In genomic region chr1:138385156-138385841, GRCm38 (mm10) we compare ENCODE assay signal across 8 mouse cellular contexts.
DNase-seq lines count a peak whose midpoint lies in the region; ATAC-seq and TF ChIP-seq lines count a peak whose summit lies in the region.

No protein-coding gene starts in this region.

- H3K4me1 ChIP-seq in hindbrain, embryonic 16.5 days (ENCODE audit: control insufficient read depth, insufficient read depth, low read depth, low read length) = peaks cover 6% of the 10 kb centered on the region
- peaks cover 27% of the 10 kb centered on the region for H3K4me1 ChIP-seq in neural tube, embryonic 13.5 days (replicated peaks)

- peak; percentile 7 to 15 for DNase-seq in layer of hippocampus, postnatal 10 days (ENCODE audit: low spot score in 2 of 2)
- no peak for DNase-seq in layer of hippocampus, adult 9-10 months (ENCODE audit: low spot score)
- peak; percentile 66 for DNase-seq in embryo, embryonic 11 days
- no peak for DNase-seq in urinary bladder, postnatal 10 days (ENCODE audit: low spot score)
- no peak for DNase-seq in layer of hippocampus, adult 2 months (ENCODE audit: low spot score in 2 of 2)
- no peak for DNase-seq in c-Kit-positive CD71-positive TER-119-positive erythroid progenitor cells, embryonic 14.5 days (ENCODE audit: low spot score)

- peak overlapping the region; percentile 51 for H3K4me2 ChIP-seq in hindbrain, embryonic 16.5 days (ENCODE audit: low read length)
- H3K4me2 ChIP-seq in neural tube, embryonic 13.5 days = peak overlapping the region; percentile 53

- no peaks in the 10 kb centered on the region for H3K27me3 ChIP-seq in hindbrain, embryonic 16.5 days (replicated peaks; ENCODE audit: control insufficient read depth, insufficient read depth, low read length)
- 0 out of 2 replicates have a peak, but pooled peaks cover 9% of the 10 kb centered on the region for H3K27me3 ChIP-seq in neural tube, embryonic 13.5 days

- WGBS in hindbrain, embryonic 16.5 days = 27% methylated on average over 19 of the region's 19 CpGs
- WGBS in neural tube, embryonic 13.5 days = 5% methylated on average over 19 of the region's 19 CpGs

- H3K4me3 ChIP-seq in hindbrain, embryonic 16.5 days (ENCODE audit: low read length) = peak overlapping the region; percentile 16; the same call in 1 of the 2 replicates
- peak overlapping the region; percentile 25 for H3K4me3 ChIP-seq in neural tube, embryonic 13.5 days
- no peak overlapping the region for H3K4me3 ChIP-seq in layer of hippocampus, adult 2 months

- TF ChIP-seq CTCF in layer of hippocampus, adult 2 months (conservative IDR thresholded peaks at IDR 0.05) = no peak

- H3K27ac ChIP-seq in hindbrain, embryonic 16.5 days (ENCODE audit: low read depth, low read length) = peak overlapping the region; percentile 39; the same call in 1 of the 2 replicates
- H3K27ac ChIP-seq in neural tube, embryonic 13.5 days (replicated peaks) = peak overlapping the region; percentile 52
- H3K27ac ChIP-seq in layer of hippocampus, adult 2 months = no peak overlapping the region

- no peaks in the 10 kb centered on the region for H3K36me3 ChIP-seq in hindbrain, embryonic 16.5 days (ENCODE audit: control insufficient read depth, insufficient read depth, low read length)
- no peaks in the 10 kb centered on the region for H3K36me3 ChIP-seq in neural tube, embryonic 13.5 days

- H3K9ac ChIP-seq in hindbrain, embryonic 16.5 days (ENCODE audit: low read depth, low read length) = peak overlapping the region; percentile 45; the same call in 1 of the 2 replicates
- H3K9ac ChIP-seq in neural tube, embryonic 13.5 days = peak overlapping the region; percentile 4; the same call in 1 of the 2 replicates

- peak; percentile 89 for ATAC-seq in hindbrain, embryonic 16.5 days
- ATAC-seq in neural tube, embryonic 13.5 days (ENCODE audit: low read depth) = peak; percentile 96

- H3K9me3 ChIP-seq in hindbrain, embryonic 16.5 days (ENCODE audit: control insufficient read depth, low read length) = no peaks in the 10 kb centered on the region
- H3K9me3 ChIP-seq in neural tube, embryonic 13.5 days = no peaks in the 10 kb centered on the region

Comparison
In these comparisons a context has a peak if more than half of its experiments do, and no peak if none do; other contexts are left out.
1. DNase-seq: peak in layer of hippocampus, postnatal 10 days (2 of 2) and embryo, embryonic 11 days (single experiment); none in layer of hippocampus, adult 9-10 months (single experiment), urinary bladder, postnatal 10 days (single experiment), layer of hippocampus, adult 2 months (0 of 2) and c-Kit-positive CD71-positive TER-119-positive erythroid progenitor cells, embryonic 14.5 days (single experiment).